19 mouse cellular contexts compared by ENCODE assay signal in the genomic region with DNA sequence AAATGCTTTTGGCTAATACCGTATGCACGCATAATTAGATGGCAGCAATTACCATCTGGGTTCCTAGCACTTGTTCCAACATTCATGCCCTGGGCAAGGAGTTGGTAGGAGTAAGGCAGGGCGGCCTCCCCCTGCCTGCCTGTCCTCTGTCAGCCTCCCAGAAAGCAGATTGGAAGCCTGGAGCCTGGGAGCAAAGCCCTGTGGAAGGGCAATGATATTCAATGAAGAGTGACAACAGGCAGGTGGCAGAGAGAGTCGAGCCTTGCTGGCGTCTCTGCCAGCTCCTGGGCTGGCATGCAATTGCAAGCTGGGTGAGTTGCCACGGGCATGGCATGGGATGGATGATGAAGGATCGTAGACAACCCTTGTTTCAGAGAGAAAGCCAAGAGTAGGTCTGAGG.
A peak's percentile ranks its signal among the peaks of the same experiment; 100 is the strongest.
DNase-seq lines count a peak whose midpoint lies in the region; ATAC-seq and TF ChIP-seq lines count a peak whose summit lies in the region.
"Had no signal": no experiment of that assay in that cellular context is flagged by ENCODE, and none has a peak within 500 bp of the region (broad histone marks: within the 10 kb centered on the region; RNA-seq: fewer than 3 reads in every experiment).

No protein-coding gene starts in this region.

- TF ChIP-seq CTCF in heart, adult 2 months (IDR thresholded peaks at IDR 0.05): no peak

- DNase-seq in heart, adult 11 months: peak; percentile 78
- DNase-seq in heart, adult 2 months: no peak
- DNase-seq in cerebellum, postnatal 10 days: peak; percentile 91 to 95
- DNase-seq in urinary bladder, postnatal 10 days (ENCODE audit: low spot score): no peak
- DNase-seq in adrenal gland, postnatal 10 days: no peak
- DNase-seq: adrenal gland, postnatal 14 days; gastrocnemius, postnatal 10 days; heart, postnatal 14 days; kidney, postnatal 4 days; layer of hippocampus, postnatal 36 days; lung, adult 2 months; lung, postnatal 4 days; retina, postnatal 1 day; thymus, postnatal 36 days had no signal

- no peaks in the 10 kb centered on the region for H3K36me3 ChIP-seq in heart, adult 2 months (ENCODE audit: control insufficient read depth, insufficient read depth, low read length)
- H3K36me3 ChIP-seq in neural tube, embryonic 13.5 days: no peaks in the 10 kb centered on the region
- H3K36me3 ChIP-seq in neural tube, embryonic 15.5 days: no peaks in the 10 kb centered on the region
- H3K36me3 ChIP-seq: midbrain, embryonic 10.5 days had no signal

- H3K4me2 ChIP-seq in neural tube, embryonic 13.5 days: no peak overlapping the region
- H3K4me2 ChIP-seq in neural tube, embryonic 15.5 days: no peak overlapping the region
- H3K4me2 ChIP-seq: heart, embryonic 11.5 days had no signal

- 0 out of 2 replicates have a peak, but pooled peaks have one; percentile 40 for ATAC-seq in neural tube, embryonic 13.5 days (ENCODE audit: low read depth)
- no peak for ATAC-seq in neural tube, embryonic 15.5 days (ENCODE audit: low FRiP score)

- no peaks in the 10 kb centered on the region for H3K4me1 ChIP-seq in heart, adult 2 months (ENCODE audit: control insufficient read depth, insufficient read depth, low read length)
- H3K4me1 ChIP-seq in neural tube, embryonic 13.5 days (replicated peaks): no peaks in the 10 kb centered on the region
- no peaks in the 10 kb centered on the region for H3K4me1 ChIP-seq in neural tube, embryonic 15.5 days
- H3K4me1 ChIP-seq: midbrain, embryonic 10.5 days had no signal

- no peak overlapping the region for H3K27ac ChIP-seq in heart, adult 2 months
- H3K27ac ChIP-seq in neural tube, embryonic 13.5 days (replicated peaks): no peak overlapping the region
- no peak overlapping the region for H3K27ac ChIP-seq in neural tube, embryonic 15.5 days (replicated peaks)
- H3K27ac ChIP-seq: midbrain, embryonic 10.5 days had no signal

- TF ChIP-seq EP300 in heart, adult 2 months (IDR thresholded peaks at IDR 0.05; ENCODE audit: insufficient read depth, low read depth, low read length): no peak

- no peak overlapping the region for H3K4me3 ChIP-seq in heart, adult 2 months
- H3K4me3 ChIP-seq in neural tube, embryonic 13.5 days: no peak overlapping the region
- H3K4me3 ChIP-seq in neural tube, embryonic 15.5 days (replicated peaks): no peak overlapping the region
- H3K4me3 ChIP-seq: midbrain, embryonic 10.5 days; myocyte had no signal

- no peaks in the 10 kb centered on the region for H3K9me3 ChIP-seq in neural tube, embryonic 13.5 days
- no peaks in the 10 kb centered on the region for H3K9me3 ChIP-seq in neural tube, embryonic 15.5 days (replicated peaks)
- H3K9me3 ChIP-seq: midbrain, embryonic 10.5 days had no signal

- WGBS in heart, adult 2 months: 81% methylated on average over 7 of the region's 7 CpGs
- WGBS in neural tube, embryonic 13.5 days: 73% methylated on average over 7 of the region's 7 CpGs
- WGBS in neural tube, embryonic 15.5 days: 68% methylated on average over 7 of the region's 7 CpGs

- H3K79me2 ChIP-seq in heart, adult 2 months (replicated peaks; ENCODE audit: control insufficient read depth, insufficient read depth, low read length): no peaks in the 10 kb centered on the region

- intact Hi-C loops in heart, adult 2 months (cut with DNase I): no loop called here

- no peaks in the 10 kb centered on the region for H3K27me3 ChIP-seq in heart, adult 2 months (ENCODE audit: control insufficient read depth, insufficient read depth, low read length)
- H3K27me3 ChIP-seq in neural tube, embryonic 13.5 days: no peaks in the 10 kb centered on the region
- H3K27me3 ChIP-seq in neural tube, embryonic 15.5 days (replicated peaks): no peaks in the 10 kb centered on the region

- no peak overlapping the region for H3K9ac ChIP-seq in heart, adult 2 months (ENCODE audit: low read depth, low read length)
- H3K9ac ChIP-seq in neural tube, embryonic 13.5 days: no peak overlapping the region
- no peak overlapping the region for H3K9ac ChIP-seq in neural tube, embryonic 15.5 days (replicated peaks)

- no peak for TF ChIP-seq POLR2A in heart, adult 2 months (IDR thresholded peaks at IDR 0.05; ENCODE audit: insufficient read depth, low read depth, low read length)

Comparison
In these comparisons a context has a peak if more than half of its experiments do, and no peak if none do; other contexts are left out.
1. DNase-seq: peak in heart, adult 11 months (single experiment) and cerebellum, postnatal 10 days (2 of 2); none in heart, adult 2 months (0 of 2), urinary bladder, postnatal 10 days (single experiment) and adrenal gland, postnatal 10 days (single experiment).